ENCODE assay signal across 8 mouse cellular contexts in the genomic region with DNA sequence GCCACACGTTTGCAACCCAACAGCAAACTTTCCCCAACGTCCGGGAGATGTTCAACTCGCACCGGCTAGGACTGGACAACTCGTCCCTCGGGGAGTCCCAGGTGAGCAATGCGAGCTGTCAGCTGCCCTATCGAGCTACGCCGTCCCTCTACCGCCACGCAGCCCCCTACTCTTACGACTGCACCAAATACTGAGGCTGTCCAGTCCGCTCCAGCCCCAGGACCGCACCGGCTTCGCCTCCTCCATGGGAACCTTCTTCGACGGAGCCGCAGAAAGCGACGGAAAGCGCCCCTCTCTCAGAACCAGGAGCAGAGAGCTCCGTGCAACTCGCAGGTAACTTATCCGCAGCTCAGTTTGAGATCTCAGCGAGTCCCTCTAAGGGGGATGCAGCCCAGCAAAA. TPM values are rescaled to one million over a fixed set of nuclear protein-coding genes. Genes with fewer than 3 reads are reported as not detected.
A peak's percentile ranks its signal among the peaks of the same experiment; 100 is the strongest.
DNase-seq lines count a peak whose midpoint lies in the region; ATAC-seq and TF ChIP-seq lines count a peak whose summit lies in the region.

No protein-coding gene starts in this region.

- TF ChIP-seq POLR2A in thymus, adult 2 months (IDR thresholded peaks at IDR 0.05; ENCODE audit: control insufficient read depth, extremely low read depth, insufficient read depth, low read length, poor library complexity) = no peak

- 0 out of 2 replicates have a peak overlapping the region, but pooled peaks have one; percentile 6 for H3K9ac ChIP-seq in lung, embryonic 16.5 days (ENCODE audit: low read length)
- H3K9ac ChIP-seq in intestine, embryonic 16.5 days (ENCODE audit: low read depth, low read length) = no peak overlapping the region

- peaks cover 13% of the 10 kb centered on the region for H3K4me1 ChIP-seq in lung, embryonic 16.5 days (replicated peaks; ENCODE audit: control insufficient read depth, insufficient read depth, low read length)
- peaks cover 44% of the 10 kb centered on the region for H3K4me1 ChIP-seq in forebrain, embryonic 10.5 days
- H3K4me1 ChIP-seq in intestine, embryonic 16.5 days (ENCODE audit: control insufficient read depth, insufficient read depth, low read length) = peaks cover 15% of the 10 kb centered on the region
- peaks cover 10% of the 10 kb centered on the region; the same call in 1 of the 2 replicates for H3K4me1 ChIP-seq in thymus, adult 2 months (replicated peaks; ENCODE audit: control insufficient read depth, insufficient read depth, low read length)

- H3K4me3 ChIP-seq in lung, embryonic 16.5 days (ENCODE audit: low read length) = peak overlapping the region; percentile 61
- H3K4me3 ChIP-seq in forebrain, embryonic 10.5 days = peak overlapping the region; percentile 58
- peak overlapping the region; percentile 18; the same call in 1 of the 2 replicates for H3K4me3 ChIP-seq in intestine, embryonic 16.5 days (ENCODE audit: low read length)
- H3K4me3 ChIP-seq in thymus, adult 2 months (ENCODE audit: control insufficient read depth, insufficient read depth, low read length) = no peak overlapping the region

- H3K27me3 ChIP-seq in lung, embryonic 16.5 days (ENCODE audit: control insufficient read depth, insufficient read depth, low read depth, low read length) = peaks cover 90% of the 10 kb centered on the region
- peaks cover 100% of the 10 kb centered on the region for H3K27me3 ChIP-seq in forebrain, embryonic 10.5 days (ENCODE audit: poor library complexity, severe bottlenecking)
- H3K27me3 ChIP-seq in intestine, embryonic 16.5 days (replicated peaks; ENCODE audit: control insufficient read depth, insufficient read depth, low read length) = peaks cover 80% of the 10 kb centered on the region
- H3K27me3 ChIP-seq in splenic B cell, adult 2 months (ENCODE audit: control insufficient read depth, insufficient read depth, low read length, poor library complexity, severe bottlenecking) = peaks cover 3% of the 10 kb centered on the region; the same call in 1 of the 2 replicates
- peaks cover 44% of the 10 kb centered on the region for H3K27me3 ChIP-seq in thymus, adult 2 months (ENCODE audit: control insufficient read depth, insufficient read depth, low read length)

- TF ChIP-seq CTCF in thymus, adult 2 months (IDR thresholded peaks at IDR 0.05; ENCODE audit: borderline replicate concordance, control insufficient read depth, extremely low read depth, insufficient read depth, low read length, poor library complexity) = no peak

- H3K9me3 ChIP-seq in lung, embryonic 16.5 days (ENCODE audit: control insufficient read depth, low read length) = no peaks in the 10 kb centered on the region
- no peaks in the 10 kb centered on the region for H3K9me3 ChIP-seq in forebrain, embryonic 10.5 days
- H3K9me3 ChIP-seq in intestine, embryonic 16.5 days (ENCODE audit: control insufficient read depth, low read length) = 0 out of 2 replicates have a peak, but pooled peaks cover 3% of the 10 kb centered on the region

- H3K27ac ChIP-seq in lung, embryonic 16.5 days (ENCODE audit: low read length) = no peak overlapping the region
- peak overlapping the region; percentile 71 for H3K27ac ChIP-seq in forebrain, embryonic 10.5 days
- H3K27ac ChIP-seq in intestine, embryonic 16.5 days (ENCODE audit: low read length) = no peak overlapping the region
- H3K27ac ChIP-seq in thymus, adult 2 months (ENCODE audit: control insufficient read depth, insufficient read depth, low read length) = no peak overlapping the region

- H3K36me3 ChIP-seq in lung, embryonic 16.5 days (ENCODE audit: control insufficient read depth, insufficient read depth, low read length) = no peaks in the 10 kb centered on the region
- H3K36me3 ChIP-seq in forebrain, embryonic 10.5 days (replicated peaks) = no peaks in the 10 kb centered on the region
- H3K36me3 ChIP-seq in intestine, embryonic 16.5 days (ENCODE audit: control insufficient read depth, insufficient read depth, low read length) = no peaks in the 10 kb centered on the region
- H3K36me3 ChIP-seq in splenic B cell, adult 2 months (ENCODE audit: control insufficient read depth, insufficient read depth, low read length, poor library complexity, severe bottlenecking) = no peaks in the 10 kb centered on the region
- no peaks in the 10 kb centered on the region for H3K36me3 ChIP-seq in thymus, adult 2 months (ENCODE audit: control insufficient read depth, insufficient read depth, low read length)

- ATAC-seq in lung, embryonic 16.5 days (ENCODE audit: low read depth) = no peak
- ATAC-seq in intestine, embryonic 16.5 days = no peak

- DNase-seq in lung, postnatal 25 days (ENCODE audit: low spot score) = no peak
- peak; percentile 51 for DNase-seq in forebrain, embryonic 10.5 days (ENCODE audit: extremely low spot score, low spot score)
- peak; percentile 22 for DNase-seq in splenic B cell, adult 2 months (ENCODE audit: low read depth, low spot score)
- DNase-seq in left cerebral cortex, adult 9 months (ENCODE audit: low spot score in 2 of 2) = no peak
- no peak for DNase-seq in thymus, postnatal 25 days
- no peak for DNase-seq in thymus, adult 2 months

- H3K4me2 ChIP-seq in lung, embryonic 16.5 days (ENCODE audit: low read depth, low read length) = peak overlapping the region; percentile 95; the same call in 1 of the 2 replicates
- peak overlapping the region; percentile 90; the same call in 1 of the 2 replicates for H3K4me2 ChIP-seq in intestine, embryonic 16.5 days (ENCODE audit: low read depth, low read length)

- WGBS in lung, embryonic 16.5 days = 1% methylated on average over 28 of the region's 28 CpGs
- under 1% methylated on average over 28 of the region's 28 CpGs for WGBS in forebrain, embryonic 10.5 days
- 1% methylated on average over 28 of the region's 28 CpGs for WGBS in intestine, embryonic 16.5 days
- 9% methylated on average over 28 of the region's 28 CpGs for WGBS in thymus, adult 2 months

RNA-seq across cellular contexts. Expression of a gene that starts 1.9 kb away (rescaled TPM):
- polyA plus RNA-seq in lung, embryonic 16.5 days (2015; fragmentation: Nextera tagmentation; extraction: Ambion mirVana) = 0.58 and 0.62 TPM in 2 replicates
- polyA plus RNA-seq in forebrain, embryonic 10.5 days (2016; fragmentation: Nextera tagmentation; extraction: Ambion mirVana) = 4.6 and 6.1 TPM in 2 replicates
- 0.20 and 0.22 TPM in 2 replicates for polyA plus RNA-seq in intestine, embryonic 16.5 days (2015; fragmentation: Nextera tagmentation; extraction: Ambion mirVana)
- 0.80 and 0.85 TPM in 2 replicates for polyA plus RNA-seq in thymus, adult 2 months (2012; rRNA removed)

RNA-seq across cellular contexts. Expression of a gene that starts 9.7 kb away (rescaled TPM):
- 50.6 and 59.2 TPM in 2 replicates for polyA plus RNA-seq in lung, embryonic 16.5 days (2015; fragmentation: Nextera tagmentation; extraction: Ambion mirVana)
- polyA plus RNA-seq in forebrain, embryonic 10.5 days (2016; fragmentation: Nextera tagmentation; extraction: Ambion mirVana) = 69.1 and 69.5 TPM in 2 replicates
- polyA plus RNA-seq in intestine, embryonic 16.5 days (2015; fragmentation: Nextera tagmentation; extraction: Ambion mirVana) = 48.9 TPM in 2 replicates
- 60.8 and 69.4 TPM in 2 replicates for polyA plus RNA-seq in thymus, adult 2 months (2012; rRNA removed)

RNA-seq across cellular contexts. Expression of a gene that starts 9.8 kb away (rescaled TPM):
- 3.1 and 3.3 TPM in 2 replicates for polyA plus RNA-seq in lung, embryonic 16.5 days (2015; fragmentation: Nextera tagmentation; extraction: Ambion mirVana)
- polyA plus RNA-seq in forebrain, embryonic 10.5 days (2016; fragmentation: Nextera tagmentation; extraction: Ambion mirVana) = 0.76 and 0.79 TPM in 2 replicates
- polyA plus RNA-seq in intestine, embryonic 16.5 days (2015; fragmentation: Nextera tagmentation; extraction: Ambion mirVana) = 5.2 and 5.8 TPM in 2 replicates
- 0.11 and 0.14 TPM in 2 replicates for polyA plus RNA-seq in thymus, adult 2 months (2012; rRNA removed)

RNA-seq across cellular contexts. Expression of a gene that starts 33.7 kb away (rescaled TPM):
- polyA plus RNA-seq in lung, embryonic 16.5 days (2015; fragmentation: Nextera tagmentation; extraction: Ambion mirVana) = 126 and 138 TPM in 2 replicates
- polyA plus RNA-seq in forebrain, embryonic 10.5 days (2016; fragmentation: Nextera tagmentation; extraction: Ambion mirVana) = 2.5 and 2.9 TPM in 2 replicates
- 86.9 and 88.3 TPM in 2 replicates for polyA plus RNA-seq in intestine, embryonic 16.5 days (2015; fragmentation: Nextera tagmentation; extraction: Ambion mirVana)
- 0.94 and 1.3 TPM in 2 replicates for polyA plus RNA-seq in thymus, adult 2 months (2012; rRNA removed)

Comparison
In these comparisons a context has a peak if more than half of its experiments do, and no peak if none do; other contexts are left out.
1. DNase-seq: peak in forebrain, embryonic 10.5 days (single experiment) and splenic B cell, adult 2 months (single experiment); none in lung, postnatal 25 days (single experiment), left cerebral cortex, adult 9 months (0 of 2), thymus, postnatal 25 days (single experiment) and thymus, adult 2 months (single experiment).